Mouse (Mus musculus) kidney, embryonic 15.5 days (tissue): ENCODE measurements at regions not wholly inside any gene's neighbourhood (a gene's known extent, or its start where the extent isn't known, plus 50 kb on each side); places are given as distances from the start of the nearest gene placed in this dataset.
A peak's percentile ranks its signal among the peaks of the same experiment; 100 is the strongest.

Source experiments
- ATAC-seq: fragments of 200-750 bp; cut with Nextera tagmentation; replicated peaks from 2 replicates; pipeline ENCODE4 v1.8.0; 2017; ENCODE audit warnings: moderate TSS enrichment; ENCODE audit not compliant: low FRiP score
- H3K27ac ChIP-seq: fragments of 300-500 bp; sonication (generic); 2 replicates; pipeline ENCODE4 v1.5.1; 2015; ENCODE audit warnings: mild to moderate bottlenecking, inconsistent platforms
- H3K27me3 ChIP-seq: fragments of 300-500 bp; sonication (generic); 2 replicates; pipeline ENCODE4 v1.6.1; 2015; ENCODE audit warnings: inconsistent platforms
- H3K36me3 ChIP-seq: fragments of 300-500 bp; sonication (generic); 2 replicates; pipeline ENCODE4 v1.6.1; 2015; ENCODE audit warnings: inconsistent platforms
- H3K4me1 ChIP-seq: fragments of 300-500 bp; sonication (generic); 2 replicates; pipeline ENCODE4 v1.6.1; 2015; ENCODE audit warnings: inconsistent platforms
- H3K4me2 ChIP-seq: fragments of 300-500 bp; sonication (generic); 2 replicates; pipeline ENCODE4 v1.6.1; 2015; ENCODE audit warnings: moderate library complexity, mild to moderate bottlenecking, inconsistent platforms
- H3K4me3 ChIP-seq: fragments of 300-500 bp; sonication (generic); replicated peaks from 2 replicates; pipeline ENCODE4 v1.5.1; 2015; ENCODE audit warnings: mild to moderate bottlenecking, inconsistent platforms
- H3K9ac ChIP-seq: fragments of 300-500 bp; sonication (generic); 2 replicates; pipeline ENCODE4 v1.6.1; 2015; ENCODE audit warnings: mild to moderate bottlenecking, inconsistent platforms
- H3K9me3 ChIP-seq: fragments of 300-500 bp; sonication (generic); replicated peaks from 2 replicates; pipeline ENCODE4 v1.6.1; 2016; ENCODE audit warnings: inconsistent platforms
- WGBS: fragments of 180-500 bp; shearing (Covaris S2); methylation state at CpG from one replicate; pipeline ENCODE4 v1.1.7; 2015; ENCODE audit warnings: mixed read lengths; 5-methylcytosine and 5-hydroxymethylcytosine counted together

GRCm38 (mm10) chr17:81319605-81320004 lies 122.0 kb upstream of the Gm11096 start:
- Histone ChIP-seq H3K27me3 (no peaks in the 10 kb centered on the region), H3K9me3 (no peaks in the 10 kb centered on the region), H3K27ac (no peak overlapping the region), H3K4me2 (no peak overlapping the region), H3K4me3 (no peak overlapping the region), H3K9ac (no peak overlapping the region), H3K4me1 (no peaks in the 10 kb centered on the region), H3K36me3 (no peaks in the 10 kb centered on the region)
- 80% methylated on average over 2 of the region's 2 CpGs for WGBS
- ATAC-seq, result no peak

- Histone ChIP-seq H3K36me3 (no peaks in the 10 kb centered on the region), H3K4me3 (no peak overlapping the region), H3K9me3 (no peaks in the 10 kb centered on the region), H3K27ac (no peak overlapping the region), H3K27me3 (no peaks in the 10 kb centered on the region), H3K4me2 (no peak overlapping the region), H3K9ac (no peak overlapping the region), H3K4me1 (no peaks in the 10 kb centered on the region)
- no peak for ATAC-seq
- WGBS, result 62% methylated on average over 5 of the region's 5 CpGs
Observed at GRCm38 (mm10) chr17:81316655-81317054, 124.9 kb upstream of the Gm11096 start.

GRCm38 (mm10) chr17:81305880-81306279 lies 135.7 kb upstream of the Gm11096 start:
- no peak for ATAC-seq
- Histone ChIP-seq H3K27me3 (no peaks in the 10 kb centered on the region), H3K4me2 (no peak overlapping the region), H3K4me1 (no peaks in the 10 kb centered on the region), H3K9me3 (no peaks in the 10 kb centered on the region), H3K36me3 (no peaks in the 10 kb centered on the region), H3K4me3 (no peak overlapping the region), H3K9ac (no peak overlapping the region), H3K27ac (no peak overlapping the region)
- WGBS, result 74% methylated on average over 2 of the region's 2 CpGs

DNA sequence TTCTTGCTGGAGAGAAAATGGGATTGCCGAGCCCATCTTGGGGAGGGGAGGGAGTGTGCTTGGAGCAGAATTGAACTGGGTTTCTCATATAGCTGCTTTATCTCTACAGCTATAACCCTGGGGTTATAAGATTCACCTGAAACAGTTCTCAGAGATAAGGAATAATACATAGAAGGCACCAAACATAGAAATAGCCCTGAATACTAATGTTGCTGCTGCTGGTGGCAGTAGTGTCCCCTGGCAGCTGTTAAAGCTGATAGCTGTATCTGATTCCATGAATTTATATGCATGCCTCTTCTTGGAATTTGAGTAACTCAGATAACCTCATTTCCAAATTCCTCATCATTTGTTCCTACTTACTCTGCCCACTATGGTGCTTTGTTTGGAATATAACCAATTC lies 137.0 kb upstream of the Gm11096 start:
- 77% methylated on average over 1 of the region's 1 CpGs for WGBS
- ATAC-seq, result no peak

GRCm38 (mm10) chr17:81302490-81302889 lies 139.1 kb upstream of the Gm11096 start:
- H3K4me3 ChIP-seq, result no peak overlapping the region
- no peak overlapping the region for H3K27ac ChIP-seq
- no peak overlapping the region for H3K9ac ChIP-seq
- H3K4me1 ChIP-seq, result no peaks in the 10 kb centered on the region
- H3K9me3 ChIP-seq, result no peaks in the 10 kb centered on the region
- no peaks in the 10 kb centered on the region for H3K36me3 ChIP-seq
- H3K27me3 ChIP-seq, result no peaks in the 10 kb centered on the region
- no peak overlapping the region for H3K4me2 ChIP-seq
- no peak for ATAC-seq
- WGBS, result 78% methylated on average over 3 of the region's 3 CpGs

More for the DNA sequence above, 137.0 kb upstream of the Gm11096 start:
- H3K36me3 ChIP-seq, result no peaks in the 10 kb centered on the region
- no peak overlapping the region for H3K4me3 ChIP-seq
- H3K9me3 ChIP-seq, result no peaks in the 10 kb centered on the region
- H3K4me2 ChIP-seq, result no peak overlapping the region
- no peaks in the 10 kb centered on the region for H3K4me1 ChIP-seq
- no peak overlapping the region for H3K27ac ChIP-seq
- no peaks in the 10 kb centered on the region for H3K27me3 ChIP-seq
- no peak overlapping the region for H3K9ac ChIP-seq

- H3K9ac ChIP-seq, result no peak overlapping the region
- H3K27me3 ChIP-seq, result no peaks in the 10 kb centered on the region
- H3K4me1 ChIP-seq, result no peaks in the 10 kb centered on the region
- no peak overlapping the region for H3K27ac ChIP-seq
- H3K36me3 ChIP-seq, result no peaks in the 10 kb centered on the region
- H3K4me2 ChIP-seq, result no peak overlapping the region
- WGBS, result 96% methylated on average over 2 of the region's 2 CpGs
- ATAC-seq, result no peak
- no peak overlapping the region for H3K4me3 ChIP-seq
- no peaks in the 10 kb centered on the region for H3K9me3 ChIP-seq
Observed at GRCm38 (mm10) chr17:81291829-81292228, 149.7 kb upstream of the Gm11096 start.

DNA sequence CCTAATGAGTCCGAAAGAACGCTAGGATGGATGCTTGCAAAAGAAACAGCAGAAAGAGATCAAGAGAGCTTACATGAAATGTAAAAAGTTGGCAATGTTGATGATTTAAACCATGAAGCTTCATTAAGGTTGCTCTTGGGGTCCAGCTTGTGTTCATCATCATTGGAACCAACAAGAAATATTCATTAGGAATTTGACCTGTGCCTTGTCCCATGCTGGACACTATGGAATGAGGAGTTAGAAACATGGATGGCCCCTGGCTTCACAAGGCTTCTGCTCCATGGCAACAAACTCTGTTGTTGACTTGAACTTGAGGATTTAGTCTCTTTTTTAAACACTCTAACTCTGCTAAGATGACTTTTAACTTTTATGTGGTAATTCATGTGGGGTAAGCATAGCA lies 159.0 kb upstream of the Gm11096 start:
- Histone ChIP-seq H3K27ac (no peak overlapping the region), H3K27me3 (no peaks in the 10 kb centered on the region), H3K4me3 (no peak overlapping the region), H3K9ac (no peak overlapping the region), H3K4me2 (no peak overlapping the region), H3K36me3 (no peaks in the 10 kb centered on the region), H3K9me3 (no peaks in the 10 kb centered on the region), H3K4me1 (no peaks in the 10 kb centered on the region)
- ATAC-seq, result no peak
- 91% methylated on average over 2 of the region's 2 CpGs for WGBS

DNA sequence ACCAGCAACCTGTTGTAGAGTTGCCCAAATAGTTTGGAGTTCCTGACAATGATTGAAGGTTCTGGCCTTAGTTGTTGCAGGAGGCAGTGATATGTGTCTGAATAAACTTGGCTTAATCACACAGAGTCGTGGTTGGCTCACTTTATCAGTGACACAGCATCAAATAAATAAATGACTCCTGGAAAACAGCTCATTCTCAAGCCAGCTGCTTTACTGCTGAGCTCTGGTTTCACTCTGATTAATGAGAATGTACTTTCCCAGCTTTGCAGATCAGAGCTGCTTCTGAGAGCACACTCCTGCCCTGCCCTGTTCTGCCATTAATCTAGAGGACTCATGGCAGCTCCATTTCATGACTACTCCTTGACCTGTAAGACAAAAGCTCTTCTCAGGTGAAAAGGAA lies 171.3 kb upstream of the Gm11096 start:
- H3K9me3 ChIP-seq, result no peaks in the 10 kb centered on the region
- H3K4me2 ChIP-seq, result no peak overlapping the region
- no peak overlapping the region for H3K9ac ChIP-seq
- no peak overlapping the region for H3K4me3 ChIP-seq
- no peaks in the 10 kb centered on the region for H3K27me3 ChIP-seq
- H3K27ac ChIP-seq, result no peak overlapping the region
- H3K4me1 ChIP-seq, result peaks cover 3% of the 10 kb centered on the region; the same call in 1 of the 2 replicates
- 0% methylated on average over 1 of the region's 1 CpGs for WGBS
- ATAC-seq, result peak; percentile 96
- H3K36me3 ChIP-seq, result no peaks in the 10 kb centered on the region

GRCm38 (mm10) chr17:81261957-81262356 lies 179.6 kb upstream of the Gm11096 start:
- WGBS, result 59% methylated on average over 1 of the region's 1 CpGs
- Histone ChIP-seq H3K27me3 (no peaks in the 10 kb centered on the region), H3K9me3 (no peaks in the 10 kb centered on the region), H3K27ac (no peak overlapping the region), H3K36me3 (no peaks in the 10 kb centered on the region), H3K9ac (no peak overlapping the region), H3K4me1 (no peaks in the 10 kb centered on the region), H3K4me2 (no peak overlapping the region), H3K4me3 (no peak overlapping the region)
- no peak for ATAC-seq

DNA sequence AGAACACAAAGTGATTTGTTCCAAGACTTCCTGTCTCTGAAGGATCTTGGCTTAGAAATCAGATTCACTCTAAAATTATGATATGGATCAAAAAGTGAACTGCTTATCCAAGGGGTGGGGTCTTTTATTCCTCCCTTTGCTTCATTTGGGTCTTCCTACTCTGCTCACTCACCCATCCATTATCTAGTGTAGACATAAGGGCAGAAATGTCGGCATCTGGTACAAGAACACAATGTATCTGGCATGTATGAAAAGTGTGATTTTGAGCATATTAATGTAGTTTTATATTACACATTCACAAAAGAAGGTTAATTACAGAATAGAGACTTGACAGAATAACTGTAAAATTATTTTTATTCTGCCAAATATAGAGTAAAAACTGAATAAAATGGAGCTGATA lies 181.5 kb upstream of the Gm11096 start:
- ATAC-seq, result no peak
- Histone ChIP-seq H3K4me3 (no peak overlapping the region), H3K36me3 (no peaks in the 10 kb centered on the region), H3K4me1 (no peaks in the 10 kb centered on the region), H3K27ac (no peak overlapping the region), H3K27me3 (no peaks in the 10 kb centered on the region), H3K4me2 (no peak overlapping the region), H3K9me3 (no peaks in the 10 kb centered on the region), H3K9ac (no peak overlapping the region)
- WGBS, result 96% methylated on average over 1 of the region's 1 CpGs

GRCm38 (mm10) chr17:81256106-81256505 lies 185.5 kb upstream of the Gm11096 start:
- no peaks in the 10 kb centered on the region for H3K27me3 ChIP-seq
- no peaks in the 10 kb centered on the region for H3K9me3 ChIP-seq
- no peak for ATAC-seq
- no peak overlapping the region for H3K9ac ChIP-seq
- H3K4me3 ChIP-seq, result no peak overlapping the region
- no peaks in the 10 kb centered on the region for H3K4me1 ChIP-seq
- no peak overlapping the region for H3K4me2 ChIP-seq
- H3K27ac ChIP-seq, result no peak overlapping the region
- 77% methylated on average over 3 of the region's 3 CpGs for WGBS
- no peaks in the 10 kb centered on the region for H3K36me3 ChIP-seq

- 20% methylated on average over 3 of the region's 3 CpGs for WGBS
- no peak for ATAC-seq
- Histone ChIP-seq H3K4me1 (no peaks in the 10 kb centered on the region), H3K27me3 (no peaks in the 10 kb centered on the region), H3K9ac (no peak overlapping the region), H3K36me3 (no peaks in the 10 kb centered on the region), H3K9me3 (no peaks in the 10 kb centered on the region), H3K27ac (peak overlapping the region; percentile 45; the same call in 1 of the 2 replicates), H3K4me2 (no peak overlapping the region), H3K4me3 (no peak overlapping the region)
Observed at GRCm38 (mm10) chr17:81250748-81251147, 185.9 kb upstream of the Thumpd2 start.

DNA sequence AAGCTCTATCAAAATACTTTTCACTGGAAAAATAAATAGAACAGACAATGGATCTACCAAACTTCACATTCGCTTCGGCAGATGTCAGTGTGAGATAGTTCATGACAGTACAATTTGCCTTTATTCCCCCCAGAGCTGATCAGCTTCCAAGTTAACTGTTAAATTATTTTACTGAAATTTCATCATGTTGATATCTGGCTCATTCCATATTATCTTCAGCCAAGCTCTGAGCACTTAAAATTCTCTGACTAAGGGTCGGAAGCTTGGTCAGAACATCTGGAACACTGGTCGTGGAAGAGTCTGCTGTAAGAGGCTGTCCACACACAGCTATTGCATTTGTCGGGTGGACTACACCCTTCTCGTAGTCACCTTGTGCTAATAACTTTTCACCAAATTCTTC lies 181.3 kb upstream of the Thumpd2 start:
- Histone ChIP-seq H3K27me3 (no peaks in the 10 kb centered on the region), H3K36me3 (no peaks in the 10 kb centered on the region), H3K4me1 (no peaks in the 10 kb centered on the region), H3K4me2 (no peak overlapping the region), H3K9ac (no peak overlapping the region), H3K27ac (no peak overlapping the region), H3K9me3 (no peaks in the 10 kb centered on the region), H3K4me3 (no peak overlapping the region)
- WGBS, result 95% methylated on average over 6 of the region's 6 CpGs
- no peak for ATAC-seq
